Mouse (Mus musculus): ENCODE results near the gene Ugt1a6a. TPM values are rescaled to one million over a fixed set of nuclear protein-coding genes. Genes with fewer than 3 reads are reported as not detected.

The Ugt1a6a gene
- polyA plus RNA-seq, 1 experiment = not detected

GRCm38 (mm10) chr1:88205294-88205922 is 70.8 kb downstream of the Ugt1a6a start, which contains the start of gene Dnajb3:
Gene Dnajb3 (minus strand): TSS chr1:88205782.
- Histone ChIP-seq H3K4me3 (ENCODE audit: insufficient read depth, low read depth, low read length) (peak within 1 kb of the TSS; percentile 69), H3K27ac (ENCODE audit: insufficient read depth, low read depth, low read length) (no peak within 1 kb of the TSS), H3K4me1 (ENCODE audit: control insufficient read depth, insufficient read depth, low read length) (peaks cover 11% of the 10 kb centered on the region)
- 7% methylated on average over 62 of the region's 62 CpGs for WGBS
- TF ChIP-seq POLR2A (IDR thresholded peaks at IDR 0.05; ENCODE audit: insufficient read depth, low read depth, low read length) (peak; percentile 32; the same call in 1 of the 2 replicates), CTCF (IDR thresholded peaks at IDR 0.05; ENCODE audit: insufficient read depth, low read depth, low read length) (no peak)

GRCm38 (mm10) chr1:88206843-88207479 is 72.4 kb downstream of the Ugt1a6a start:
- peaks cover 11% of the 10 kb centered on the region for H3K4me1 ChIP-seq (ENCODE audit: control insufficient read depth, insufficient read depth, low read length)
- no peak overlapping the region for H3K27ac ChIP-seq (ENCODE audit: insufficient read depth, low read depth, low read length)
- TF ChIP-seq CTCF (IDR thresholded peaks at IDR 0.05; ENCODE audit: insufficient read depth, low read depth, low read length) = no peak
- no peak for TF ChIP-seq POLR2A (IDR thresholded peaks at IDR 0.05; ENCODE audit: insufficient read depth, low read depth, low read length)
- 92% methylated on average over 2 of the region's 2 CpGs for WGBS
- no peak overlapping the region for H3K4me3 ChIP-seq (ENCODE audit: insufficient read depth, low read depth, low read length)

GRCm38 (mm10) chr1:88211812-88212211 is 77.2 kb downstream of the Ugt1a6a start, which contains the start of gene Ugt1a1:
Gene Ugt1a1 (plus strand): TSS chr1:88211959.
- TF ChIP-seq CTCF (IDR thresholded peaks at IDR 0.05; ENCODE audit: insufficient read depth, low read depth, low read length) = no peak
- no peak for TF ChIP-seq POLR2A (IDR thresholded peaks at IDR 0.05; ENCODE audit: insufficient read depth, low read depth, low read length)
- Histone ChIP-seq H3K27ac (ENCODE audit: insufficient read depth, low read depth, low read length) (no peak within 1 kb of the TSS), H3K4me1 (ENCODE audit: control insufficient read depth, insufficient read depth, low read length) (no peaks in the 10 kb centered on the region), H3K4me3 (ENCODE audit: insufficient read depth, low read depth, low read length) (no peak within 1 kb of the TSS)
- 67% methylated on average over 8 of the region's 8 CpGs for WGBS

- Histone ChIP-seq H3K4me3 (ENCODE audit: insufficient read depth, low read depth, low read length) (no peak overlapping the region), H3K27ac (ENCODE audit: insufficient read depth, low read depth, low read length) (no peak overlapping the region), H3K4me1 (ENCODE audit: control insufficient read depth, insufficient read depth, low read length) (no peaks in the 10 kb centered on the region)
- WGBS = 63% methylated on average over 8 of the region's 8 CpGs
- TF ChIP-seq CTCF (IDR thresholded peaks at IDR 0.05; ENCODE audit: insufficient read depth, low read depth, low read length) (no peak), POLR2A (IDR thresholded peaks at IDR 0.05; ENCODE audit: insufficient read depth, low read depth, low read length) (no peak)
Measured at GRCm38 (mm10) chr1:88212341-88213045, 77.9 kb downstream of the Ugt1a6a start.

- Histone ChIP-seq H3K4me3 (ENCODE audit: insufficient read depth, low read depth, low read length) (no peak overlapping the region), H3K4me1 (ENCODE audit: control insufficient read depth, insufficient read depth, low read length) (no peaks in the 10 kb centered on the region), H3K27ac (ENCODE audit: insufficient read depth, low read depth, low read length) (no peak overlapping the region)
- TF ChIP-seq POLR2A (IDR thresholded peaks at IDR 0.05; ENCODE audit: insufficient read depth, low read depth, low read length) (no peak), CTCF (IDR thresholded peaks at IDR 0.05; ENCODE audit: insufficient read depth, low read depth, low read length) (no peak)
- WGBS = 77% methylated on average over 1 of the region's 1 CpGs
Measured at GRCm38 (mm10) chr1:88213061-88213460, 78.5 kb downstream of the Ugt1a6a start.

- TF ChIP-seq CTCF (IDR thresholded peaks at IDR 0.05; ENCODE audit: insufficient read depth, low read depth, low read length) = no peak
- TF ChIP-seq POLR2A (IDR thresholded peaks at IDR 0.05; ENCODE audit: insufficient read depth, low read depth, low read length) = no peak
- H3K4me3 ChIP-seq (ENCODE audit: insufficient read depth, low read depth, low read length) = no peak overlapping the region
- 76% methylated on average over 2 of the region's 2 CpGs for WGBS
- no peaks in the 10 kb centered on the region for H3K4me1 ChIP-seq (ENCODE audit: control insufficient read depth, insufficient read depth, low read length)
- H3K27ac ChIP-seq (ENCODE audit: insufficient read depth, low read depth, low read length) = no peak overlapping the region
Measured at GRCm38 (mm10) chr1:88213766-88214461, 79.3 kb downstream of the Ugt1a6a start.

GRCm38 (mm10) chr1:88214462-88214952 is 79.9 kb downstream of the Ugt1a6a start:
- no peaks in the 10 kb centered on the region for H3K4me1 ChIP-seq (ENCODE audit: control insufficient read depth, insufficient read depth, low read length)
- WGBS = 76% methylated on average over 2 of the region's 2 CpGs
- TF ChIP-seq CTCF (IDR thresholded peaks at IDR 0.05; ENCODE audit: insufficient read depth, low read depth, low read length) (no peak), POLR2A (IDR thresholded peaks at IDR 0.05; ENCODE audit: insufficient read depth, low read depth, low read length) (no peak)
- H3K4me3 ChIP-seq (ENCODE audit: insufficient read depth, low read depth, low read length) = no peak overlapping the region
- no peak overlapping the region for H3K27ac ChIP-seq (ENCODE audit: insufficient read depth, low read depth, low read length)

GRCm38 (mm10) chr1:88215466-88216380 is 81.1 kb downstream of the Ugt1a6a start:
- 72% methylated on average over 10 of the region's 10 CpGs for WGBS
- H3K27ac ChIP-seq (ENCODE audit: insufficient read depth, low read depth, low read length) = no peak overlapping the region
- no peak overlapping the region for H3K4me3 ChIP-seq (ENCODE audit: insufficient read depth, low read depth, low read length)
- H3K4me1 ChIP-seq (ENCODE audit: control insufficient read depth, insufficient read depth, low read length) = no peaks in the 10 kb centered on the region
- no peak for TF ChIP-seq POLR2A (IDR thresholded peaks at IDR 0.05; ENCODE audit: insufficient read depth, low read depth, low read length)
- no peak for TF ChIP-seq CTCF (IDR thresholded peaks at IDR 0.05; ENCODE audit: insufficient read depth, low read depth, low read length)

All from olfactory bulb, adult 2 months (tissue).